Mouse (Mus musculus): ENCODE results near the gene F8a. TPM values are rescaled to one million over a fixed set of nuclear protein-coding genes. Genes with fewer than 3 reads are reported as not detected.
A peak's percentile ranks its signal among the peaks of the same experiment; 100 is the strongest.
"Not testable (repeated sequence)": the region's sequence is repeated elsewhere in the genome, so short reads cannot be mapped to it uniquely, and the experiment has no call there.

Gene F8a
- polyA plus RNA-seq (2012; fragmentation: generic; extraction: Trizol) = 3.3 TPM
- long read RNA-seq, experiment 1, transcript F8a-201 (1 exons, 2,505 nt) = major isoform, 12 of 12 reads
- long read RNA-seq, experiment 1, partial matches to known transcripts = 0 of 12 reads
- long read RNA-seq, experiment 1, other reads (novel, unspliced or antisense) = 0 of 12 reads
- long read RNA-seq, experiment 2, transcript F8a-201 (1 exons, 2,505 nt) = major isoform, 17 of 17 reads
- long read RNA-seq, experiment 2, partial matches to known transcripts = 0 of 17 reads
- long read RNA-seq, experiment 2, other reads (novel, unspliced or antisense) = 0 of 17 reads

DNA sequence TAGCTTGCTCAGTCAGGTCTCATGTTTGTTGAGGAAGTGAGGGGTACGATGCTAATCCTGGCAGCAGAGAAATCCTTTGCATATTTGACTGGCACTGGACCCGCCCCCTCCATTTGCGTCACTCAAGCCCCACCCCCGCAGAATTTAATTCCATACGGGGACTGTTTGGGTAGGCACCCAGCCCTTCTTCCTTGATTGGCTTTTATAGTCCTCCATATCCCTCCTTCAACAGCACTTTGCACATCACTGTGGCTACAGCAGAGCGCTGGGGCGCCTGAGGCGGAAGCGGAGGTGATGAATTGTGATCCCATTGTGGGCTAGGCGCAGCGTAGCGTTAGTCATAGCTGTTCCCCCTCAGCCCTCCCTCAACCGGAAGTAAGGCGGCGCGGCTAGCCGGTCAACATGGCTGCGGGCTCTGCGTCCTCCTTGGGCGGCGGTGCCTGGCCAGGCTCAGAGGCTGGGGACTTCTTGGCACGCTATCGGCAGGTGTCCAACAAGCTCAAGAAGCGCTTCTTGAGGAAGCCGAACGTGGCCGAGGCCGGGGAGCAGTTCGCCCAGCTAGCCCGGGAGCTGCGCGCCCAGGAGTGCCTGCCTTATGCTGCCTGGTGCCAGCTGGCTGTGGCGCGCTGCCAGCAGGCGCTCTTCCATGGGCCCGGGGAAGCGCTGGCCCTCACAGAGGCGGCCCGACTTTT is at the start of gene F8a:
F8a (plus strand) TSS at position 378 of the 692 bp plus-strand sequence.
- no peaks in the 10 kb centered on the region for H3K27me3 ChIP-seq (ENCODE audit: control insufficient read depth, insufficient read depth, insufficient read length)
- no peaks in the 10 kb centered on the region for H3K79me2 ChIP-seq (ENCODE audit: control insufficient read depth, insufficient read depth)
- peak within 1 kb of the TSS; percentile 31 for H3K4me3 ChIP-seq (ENCODE audit: insufficient read depth, poor library complexity, severe bottlenecking)
- H3ac ChIP-seq (ENCODE audit: control insufficient read depth, insufficient read length, low read depth) = peak within 1 kb of the TSS; percentile 74
- H3K79me3 ChIP-seq (ENCODE audit: low read depth) = no peaks in the 10 kb centered on the region
- TF ChIP-seq FOSL1 (IDR thresholded peaks at IDR 0.05; ENCODE audit: insufficient read depth, low read length, poor library complexity, severe bottlenecking) = no peak
- H3K36me3 ChIP-seq (ENCODE audit: control insufficient read depth, insufficient read depth) = no peaks in the 10 kb centered on the region

- H3K36me3 ChIP-seq (ENCODE audit: control insufficient read depth, insufficient read depth); H3K79me3 ChIP-seq (ENCODE audit: low read depth); H3K27me3 ChIP-seq (ENCODE audit: control insufficient read depth, insufficient read depth, insufficient read length); H3ac ChIP-seq (ENCODE audit: control insufficient read depth, insufficient read length, low read depth); H3K79me2 ChIP-seq (ENCODE audit: control insufficient read depth, insufficient read depth); H3K4me3 ChIP-seq (ENCODE audit: insufficient read depth, poor library complexity, severe bottlenecking): not testable (repeated sequence)
These were observed 36.2 kb upstream of the F8a start, which contains the start of gene Xlr3b for GRCm38 (mm10) chrX:73191934-73192333. Gene Xlr3b (plus strand): TSS chrX:73192207.

DNA sequence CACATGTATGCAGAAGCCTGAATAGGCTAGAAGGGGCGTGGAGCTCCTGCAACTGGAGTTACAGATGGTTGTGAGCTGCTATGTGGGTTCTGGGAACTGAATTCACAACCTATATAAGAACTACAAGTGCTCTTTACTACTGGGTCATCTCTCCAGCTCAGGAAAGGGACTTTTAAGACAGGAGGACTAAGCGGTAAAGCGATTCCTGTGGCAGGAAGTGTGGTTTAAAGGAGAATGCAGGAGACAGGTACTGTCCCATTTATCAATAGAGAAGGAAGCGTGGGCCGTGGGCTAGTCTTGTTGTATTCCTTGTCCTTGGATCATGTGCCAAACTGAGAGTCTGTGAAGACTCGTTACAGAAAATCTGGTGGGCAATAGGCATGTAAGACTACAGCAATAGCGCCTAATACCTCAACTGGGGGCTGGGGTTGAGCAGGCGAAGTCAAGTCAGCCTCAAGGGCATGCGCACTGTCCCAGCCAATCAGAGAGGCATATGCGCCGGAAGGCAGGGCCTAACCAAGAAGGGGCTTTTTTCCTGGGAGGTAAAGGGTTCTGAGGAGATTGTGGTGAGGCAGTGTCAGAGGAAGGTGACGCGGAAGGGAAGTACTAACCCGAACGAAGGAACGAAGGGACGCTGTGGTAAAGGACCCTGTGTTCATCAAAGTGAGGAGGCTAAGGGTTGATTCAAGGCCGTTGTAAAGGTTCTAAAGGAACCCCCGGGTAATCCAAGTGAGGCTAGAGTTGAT is 14.1 kb upstream of the F8a start, which contains the start of gene Xlr4b:
Xlr4b (plus strand) TSS at position 515 of the 746 bp plus-strand sequence.
- H3K79me3 ChIP-seq (ENCODE audit: low read depth); H3K36me3 ChIP-seq (ENCODE audit: control insufficient read depth, insufficient read depth); H3K79me2 ChIP-seq (ENCODE audit: control insufficient read depth, insufficient read depth); H3K27me3 ChIP-seq (ENCODE audit: control insufficient read depth, insufficient read depth, insufficient read length); H3ac ChIP-seq (ENCODE audit: control insufficient read depth, insufficient read length, low read depth); H3K4me3 ChIP-seq (ENCODE audit: insufficient read depth, poor library complexity, severe bottlenecking): not testable (repeated sequence)

DNA sequence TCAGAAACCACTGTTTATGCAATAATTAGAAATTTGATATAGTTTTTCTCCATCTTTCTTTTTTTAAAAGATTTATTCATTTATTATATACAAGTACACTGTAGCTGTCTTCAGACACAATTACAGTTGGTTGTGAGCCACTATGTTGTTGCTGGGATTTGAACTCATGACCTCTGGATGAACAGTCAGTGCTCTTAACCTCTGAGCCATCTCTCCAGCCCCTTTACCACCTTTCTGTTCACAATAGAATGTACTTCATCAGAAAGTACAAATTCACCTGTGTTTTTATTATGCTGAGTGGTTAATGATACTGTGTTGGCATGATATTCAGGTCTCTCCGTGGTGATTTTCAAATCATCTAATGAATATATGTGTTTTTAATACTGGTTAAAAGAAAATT is 2.7 kb upstream of the F8a start:
- Histone ChIP-seq H3K79me2 (ENCODE audit: control insufficient read depth, insufficient read depth) (no peaks in the 10 kb centered on the region), H3K27me3 (ENCODE audit: control insufficient read depth, insufficient read depth, insufficient read length) (no peaks in the 10 kb centered on the region), H3ac (ENCODE audit: control insufficient read depth, insufficient read length, low read depth) (no peak overlapping the region), H3K79me3 (ENCODE audit: low read depth) (no peaks in the 10 kb centered on the region), H3K36me3 (ENCODE audit: control insufficient read depth, insufficient read depth) (no peaks in the 10 kb centered on the region), H3K4me3 (ENCODE audit: insufficient read depth, poor library complexity, severe bottlenecking) (no peak overlapping the region)
- no peak for TF ChIP-seq MYOG (IDR thresholded peaks at IDR 0.05; ENCODE audit: control insufficient read depth, extremely low read depth, insufficient read length)

- Histone ChIP-seq H3K36me3 (ENCODE audit: control insufficient read depth, insufficient read depth) (no peaks in the 10 kb centered on the region), H3ac (ENCODE audit: control insufficient read depth, insufficient read length, low read depth) (peak overlapping the region; percentile 74), H3K79me2 (ENCODE audit: control insufficient read depth, insufficient read depth) (no peaks in the 10 kb centered on the region), H3K27me3 (ENCODE audit: control insufficient read depth, insufficient read depth, insufficient read length) (no peaks in the 10 kb centered on the region), H3K4me3 (ENCODE audit: insufficient read depth, poor library complexity, severe bottlenecking) (peak overlapping the region; percentile 31), H3K79me3 (ENCODE audit: low read depth) (no peaks in the 10 kb centered on the region)
- TF ChIP-seq MYOD1 (IDR thresholded peaks at IDR 0.05; ENCODE audit: control insufficient read depth, insufficient read length, low read depth) = no peak
These were observed 619 bp downstream of the F8a start for GRCm38 (mm10) chrX:73228606-73229214.

- Histone ChIP-seq H3ac (ENCODE audit: control insufficient read depth, insufficient read length, low read depth) (no peak overlapping the region), H3K4me3 (ENCODE audit: insufficient read depth, poor library complexity, severe bottlenecking) (peak overlapping the region; percentile 31), H3K79me2 (ENCODE audit: control insufficient read depth, insufficient read depth) (no peaks in the 10 kb centered on the region), H3K27me3 (ENCODE audit: control insufficient read depth, insufficient read depth, insufficient read length) (no peaks in the 10 kb centered on the region), H3K36me3 (ENCODE audit: control insufficient read depth, insufficient read depth) (no peaks in the 10 kb centered on the region), H3K79me3 (ENCODE audit: low read depth) (no peaks in the 10 kb centered on the region)
- TF ChIP-seq FOSL1 (IDR thresholded peaks at IDR 0.05; ENCODE audit: insufficient read depth, low read length, poor library complexity, severe bottlenecking) (no peak), MAX (IDR thresholded peaks at IDR 0.05) (no peak), MYOD1 (IDR thresholded peaks at IDR 0.05; ENCODE audit: control insufficient read depth, insufficient read length, low read depth) (no peak), USF1 (IDR thresholded peaks at IDR 0.05; ENCODE audit: low read depth) (no peak), CEBPB (IDR thresholded peaks at IDR 0.05; ENCODE audit: low read depth) (no peak), MYOG (IDR thresholded peaks at IDR 0.05; ENCODE audit: control insufficient read depth, extremely low read depth, insufficient read length) (no peak), CTCF (IDR thresholded peaks at IDR 0.05; ENCODE audit: control insufficient read depth, insufficient read depth, insufficient read length) (no peak)
These were observed 1.2 kb downstream of the F8a start for GRCm38 (mm10) chrX:73229288-73229687.

DNA sequence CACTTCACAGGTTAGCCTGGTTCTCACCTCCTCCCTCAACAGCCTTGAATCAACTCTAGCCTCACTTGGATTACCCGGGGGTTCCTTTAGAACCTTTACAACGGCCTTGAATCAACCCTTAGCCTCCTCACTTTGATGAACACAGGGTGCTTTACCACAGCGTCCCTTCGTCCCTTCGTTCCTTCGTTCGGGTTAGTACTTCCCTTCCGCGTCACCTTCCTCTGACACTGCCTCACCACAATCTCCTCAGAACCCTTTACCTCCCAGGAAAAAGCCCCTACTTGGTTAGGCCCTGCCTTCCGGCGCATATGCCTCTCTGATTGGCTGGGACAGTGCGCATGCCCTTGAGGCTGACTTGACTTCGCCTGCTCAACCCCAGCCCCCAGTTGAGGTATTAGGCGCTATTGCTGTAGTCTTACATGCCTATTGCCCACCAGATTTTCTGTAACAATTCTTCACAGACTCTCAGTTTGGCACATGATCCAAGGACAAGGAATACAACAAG is 14.8 kb downstream of the F8a start, which contains the start of gene Xlr4c:
Xlr4c (minus strand) TSS at position 310 of the 505 bp plus-strand sequence.
- not testable (repeated sequence) for H3K27me3 ChIP-seq (ENCODE audit: control insufficient read depth, insufficient read depth, insufficient read length); H3K4me3 ChIP-seq (ENCODE audit: insufficient read depth, poor library complexity, severe bottlenecking); H3ac ChIP-seq (ENCODE audit: control insufficient read depth, insufficient read length, low read depth); H3K79me2 ChIP-seq (ENCODE audit: control insufficient read depth, insufficient read depth); H3K36me3 ChIP-seq (ENCODE audit: control insufficient read depth, insufficient read depth); H3K79me3 ChIP-seq (ENCODE audit: low read depth)

GRCm38 (mm10) chrX:73262428-73262827 is 34.3 kb downstream of the F8a start:
- H3K4me3 ChIP-seq (ENCODE audit: insufficient read depth, poor library complexity, severe bottlenecking); H3K79me3 ChIP-seq (ENCODE audit: low read depth); H3K27me3 ChIP-seq (ENCODE audit: control insufficient read depth, insufficient read depth, insufficient read length); H3K36me3 ChIP-seq (ENCODE audit: control insufficient read depth, insufficient read depth); H3K79me2 ChIP-seq (ENCODE audit: control insufficient read depth, insufficient read depth); H3ac ChIP-seq (ENCODE audit: control insufficient read depth, insufficient read length, low read depth): not testable (repeated sequence)

GRCm38 (mm10) chrX:73265270-73265669 is 37.2 kb downstream of the F8a start, which contains the start of gene Xlr3c:
Gene Xlr3c (minus strand): TSS chrX:73265390.
- H3K79me2 ChIP-seq (ENCODE audit: control insufficient read depth, insufficient read depth); H3K4me3 ChIP-seq (ENCODE audit: insufficient read depth, poor library complexity, severe bottlenecking); H3K36me3 ChIP-seq (ENCODE audit: control insufficient read depth, insufficient read depth); H3ac ChIP-seq (ENCODE audit: control insufficient read depth, insufficient read length, low read depth); H3K27me3 ChIP-seq (ENCODE audit: control insufficient read depth, insufficient read depth, insufficient read length); H3K79me3 ChIP-seq (ENCODE audit: low read depth): not testable (repeated sequence)
